Mouse (Mus musculus): ENCODE data around the gene Arfrp1.
A peak's percentile ranks its signal among the peaks of the same experiment; 100 is the strongest.

Arfrp1 gene

GRCm38 (mm10) chr2:181364860-181365596 lies at the start of gene Arfrp1, which contains the start of gene Zgpat:
TSS of gene Arfrp1 (minus strand) at chr2:181365404.
TSS of gene Zgpat (plus strand) at chr2:181364928.
- DNase-seq (ENCODE audit: low read depth), result peak; percentile 82

DNA sequence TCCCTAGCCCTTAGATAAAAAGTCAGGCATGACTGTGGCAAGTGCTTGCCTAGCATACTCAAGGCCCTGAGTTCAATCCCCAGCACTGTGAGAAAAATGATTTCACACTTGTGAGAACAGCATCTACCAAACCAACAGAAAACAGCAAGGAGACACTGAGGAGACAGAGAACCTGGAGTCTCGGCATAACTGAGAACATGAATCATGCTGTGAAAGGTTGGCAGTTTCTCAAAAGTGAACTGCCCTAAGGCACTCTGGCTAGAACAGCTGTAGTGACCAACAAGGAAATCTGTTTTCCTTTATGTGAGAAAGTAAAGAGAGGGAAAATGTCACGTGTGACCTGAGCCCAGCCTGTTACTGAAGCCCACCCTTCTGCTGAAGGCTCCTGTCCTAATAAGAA lies 47.9 kb upstream of the Arfrp1 start:
- DNase-seq (ENCODE audit: low read depth), result no peak

GRCm38 (mm10) chr2:181410760-181411473 lies 45.7 kb upstream of the Arfrp1 start:
- peak; percentile 69 for DNase-seq (ENCODE audit: low read depth)

DNA sequence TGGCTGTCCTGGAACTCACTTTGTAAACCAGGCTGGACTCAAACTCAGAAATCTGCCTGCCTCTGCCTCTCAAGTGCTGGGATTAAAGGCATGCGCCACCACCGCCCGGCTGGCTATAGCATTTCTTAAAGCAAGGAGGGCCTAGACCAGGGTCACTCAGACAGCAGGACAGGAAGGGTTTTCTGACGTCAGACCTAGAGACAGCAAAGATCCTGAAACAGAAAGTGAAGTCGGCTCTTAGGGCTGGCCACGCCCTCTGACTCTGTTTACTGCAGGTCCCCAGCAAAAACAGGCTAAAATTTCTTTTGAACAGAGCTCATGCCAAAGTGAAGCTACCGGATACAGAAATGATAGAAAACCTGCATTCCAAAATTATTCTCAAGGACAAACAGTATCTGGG lies 44.4 kb upstream of the Arfrp1 start:
- DNase-seq (ENCODE audit: low read depth), result no peak

- no peak for DNase-seq (ENCODE audit: low read depth)
Observed at GRCm38 (mm10) chr2:181403722-181404121, 38.5 kb upstream of the Arfrp1 start.

DNA sequence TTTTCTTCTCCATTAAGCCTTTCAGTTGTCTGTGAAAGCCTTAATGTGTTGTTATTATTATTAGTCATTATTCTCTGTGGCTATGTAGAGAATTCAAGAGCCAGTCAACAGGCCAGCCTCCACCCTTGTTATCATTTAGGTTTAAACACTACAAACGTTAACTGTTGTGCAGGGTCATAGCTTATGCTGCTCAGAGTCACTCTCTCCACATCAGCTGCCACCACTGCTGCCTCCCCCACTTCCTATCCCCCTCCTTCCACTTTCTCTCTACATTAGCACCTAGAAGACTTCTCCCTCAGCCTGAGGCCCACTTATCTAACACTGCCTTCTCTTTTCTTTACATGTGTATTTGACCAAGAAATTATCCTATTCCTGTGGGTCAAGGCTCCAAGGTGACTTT lies 36.3 kb upstream of the Arfrp1 start:
- DNase-seq (ENCODE audit: low read depth), result no peak

DNA sequence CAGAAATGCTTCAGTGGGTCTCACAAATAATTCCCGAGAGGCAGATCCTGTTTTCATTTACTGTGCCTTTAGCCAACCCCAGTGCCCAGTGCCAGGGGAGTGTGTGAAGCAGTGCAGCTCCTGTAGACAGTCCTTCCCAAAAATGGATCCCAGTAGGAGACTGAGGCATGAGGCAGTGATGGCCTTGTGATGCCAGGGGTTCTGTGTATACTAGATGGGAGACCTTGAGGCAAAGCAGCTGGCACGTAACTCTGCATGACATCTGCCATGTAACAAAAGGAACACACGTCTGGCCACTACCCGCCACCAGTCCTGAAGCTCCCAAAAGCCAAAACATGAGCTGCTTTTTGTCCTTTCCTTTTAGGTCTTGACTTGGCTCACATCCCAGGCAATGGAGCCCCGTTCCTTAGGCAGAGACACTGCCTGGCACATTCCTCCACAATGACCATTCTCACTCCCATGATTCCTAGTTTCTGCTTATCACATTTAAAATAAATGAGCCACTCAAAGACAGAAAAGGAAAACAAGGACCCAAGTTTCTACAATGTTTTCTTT lies 32.1 kb upstream of the Arfrp1 start:
- DNase-seq (ENCODE audit: low read depth), result no peak

GRCm38 (mm10) chr2:181394086-181394485 lies 28.9 kb upstream of the Arfrp1 start:
- DNase-seq (ENCODE audit: low read depth), result no peak

DNA sequence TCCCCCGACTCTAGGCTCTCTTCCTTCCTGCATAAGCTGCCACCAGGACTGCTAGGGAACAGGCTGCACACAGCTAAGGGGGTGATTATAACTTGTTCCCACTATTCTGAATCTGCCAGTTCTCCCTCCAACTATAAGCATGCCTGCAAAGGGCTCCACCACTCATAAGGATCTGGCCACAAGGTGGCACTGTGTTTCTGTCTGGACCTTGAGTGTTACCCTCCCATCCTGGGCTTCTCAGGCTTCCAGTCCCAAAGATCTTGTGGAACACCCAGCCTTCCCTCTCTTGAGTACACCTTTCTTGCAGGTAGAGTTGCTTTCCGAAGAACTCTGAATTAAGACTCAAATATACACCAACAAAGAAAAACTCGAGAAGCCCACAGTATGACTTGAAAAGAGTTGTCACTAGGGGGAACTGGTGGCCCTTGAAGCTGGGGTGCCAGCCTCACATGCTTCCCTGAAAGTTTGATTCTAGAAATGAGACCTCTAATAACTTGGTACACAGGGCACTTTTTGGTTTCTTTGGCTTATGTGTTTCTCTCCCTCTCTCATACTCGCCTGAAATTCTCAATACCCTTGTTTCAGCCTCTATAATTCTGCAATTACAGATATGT lies 27.5 kb upstream of the Arfrp1 start:
- DNase-seq (ENCODE audit: low read depth), result peak; percentile 88

- no peak for DNase-seq (ENCODE audit: low read depth)
Observed at GRCm38 (mm10) chr2:181391541-181391940, 26.3 kb upstream of the Arfrp1 start.

GRCm38 (mm10) chr2:181391022-181391421 lies 25.8 kb upstream of the Arfrp1 start:
- no peak for DNase-seq (ENCODE audit: low read depth)

GRCm38 (mm10) chr2:181390136-181390870 lies 25.1 kb upstream of the Arfrp1 start:
- no peak for DNase-seq (ENCODE audit: low read depth)

DNA sequence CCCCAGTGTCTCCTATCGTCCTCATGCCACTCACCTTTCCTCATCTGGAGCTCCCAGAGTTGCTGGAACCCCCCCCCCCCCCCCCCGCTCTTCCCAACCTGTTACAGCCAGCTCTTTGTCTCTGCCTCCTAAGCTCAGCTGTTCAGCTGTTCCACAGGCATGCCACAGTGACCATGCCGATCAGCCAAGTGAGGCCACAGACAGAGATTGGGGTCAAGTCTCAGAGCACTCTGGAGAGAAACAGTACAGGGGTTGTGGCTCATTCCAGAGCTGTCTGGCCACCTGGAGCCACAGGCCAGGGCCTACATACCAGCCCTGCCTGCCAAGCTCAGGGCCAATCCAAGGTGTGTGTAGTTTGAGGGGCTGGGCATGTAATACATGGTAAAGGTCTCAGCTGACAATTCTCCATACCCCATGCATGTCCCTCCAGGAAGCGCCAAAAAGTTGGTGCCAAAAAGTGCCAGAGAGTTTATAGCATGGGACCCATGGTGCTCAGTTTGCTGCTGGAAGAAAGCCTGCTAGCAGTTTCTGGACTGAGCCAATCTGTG lies 21.5 kb upstream of the Arfrp1 start:
- no peak for DNase-seq (ENCODE audit: low read depth)

DNA sequence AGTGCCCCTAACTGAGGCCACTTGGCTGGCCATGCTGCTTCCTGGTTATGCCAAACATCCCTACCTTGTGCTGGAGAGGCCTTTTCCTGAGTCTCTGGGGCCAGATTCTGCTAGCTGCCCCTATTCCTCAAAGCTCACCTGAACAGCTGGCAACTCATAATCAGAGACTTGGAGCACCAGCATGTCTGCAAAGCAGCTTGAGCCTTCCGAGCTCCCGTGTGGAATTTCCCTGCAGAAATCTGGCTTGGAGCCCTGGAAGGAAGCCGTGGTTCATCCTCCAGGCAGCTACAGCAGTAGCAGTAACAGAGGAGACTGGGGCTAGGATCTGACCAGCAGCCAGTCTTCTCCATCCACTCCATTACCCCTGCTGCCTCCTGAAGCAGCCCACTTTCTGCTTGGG lies 20.7 kb upstream of the Arfrp1 start:
- DNase-seq (ENCODE audit: low read depth), result no peak

DNA sequence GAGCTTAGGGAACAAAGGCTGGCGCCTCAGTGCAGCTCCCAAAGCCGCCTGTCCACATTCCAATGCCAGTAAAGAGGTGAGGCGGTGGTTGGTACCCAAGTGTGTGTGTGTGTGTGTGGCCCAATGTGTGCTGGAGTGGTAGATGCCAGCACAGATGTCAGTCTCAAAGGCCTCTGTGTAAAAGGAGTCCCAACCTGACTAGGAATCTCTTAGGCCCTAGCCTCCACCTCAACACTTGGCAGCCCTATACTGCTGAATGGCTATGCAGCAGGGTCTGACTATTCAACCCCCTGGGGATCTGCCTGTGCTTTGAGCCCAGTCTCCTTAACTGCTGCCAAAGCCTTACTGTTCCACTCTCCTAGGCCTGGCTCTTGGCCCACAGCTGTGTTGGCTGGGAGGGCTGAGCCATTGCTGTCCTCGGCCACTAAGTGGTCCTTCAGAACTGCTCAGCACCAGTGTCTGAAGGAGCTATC lies 19.8 kb upstream of the Arfrp1 start:
- no peak for DNase-seq (ENCODE audit: low read depth)

DNA sequence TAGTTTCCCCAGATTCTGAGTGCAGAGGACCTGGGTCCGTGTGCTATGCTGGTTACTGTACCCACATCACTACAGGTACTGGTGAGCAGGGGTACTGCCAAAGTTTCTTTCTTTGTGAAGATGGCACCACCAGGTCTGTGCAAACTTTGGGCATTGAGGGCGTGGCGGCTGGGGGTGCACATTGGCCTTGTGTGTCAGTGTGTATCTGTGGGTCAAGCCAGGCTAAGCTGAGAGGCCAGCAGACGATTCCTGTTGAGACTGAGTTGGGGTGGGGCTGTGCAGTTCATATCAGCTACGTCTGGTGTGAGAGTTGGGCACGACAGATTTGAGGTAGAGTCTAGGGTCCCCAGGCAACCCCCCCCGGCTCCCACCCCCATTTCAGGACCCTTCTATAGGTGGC lies 19.3 kb upstream of the Arfrp1 start:
- no peak for DNase-seq (ENCODE audit: low read depth)

GRCm38 (mm10) chr2:181381631-181382306 lies 16.6 kb upstream of the Arfrp1 start:
- DNase-seq (ENCODE audit: low read depth), result no peak

DNA sequence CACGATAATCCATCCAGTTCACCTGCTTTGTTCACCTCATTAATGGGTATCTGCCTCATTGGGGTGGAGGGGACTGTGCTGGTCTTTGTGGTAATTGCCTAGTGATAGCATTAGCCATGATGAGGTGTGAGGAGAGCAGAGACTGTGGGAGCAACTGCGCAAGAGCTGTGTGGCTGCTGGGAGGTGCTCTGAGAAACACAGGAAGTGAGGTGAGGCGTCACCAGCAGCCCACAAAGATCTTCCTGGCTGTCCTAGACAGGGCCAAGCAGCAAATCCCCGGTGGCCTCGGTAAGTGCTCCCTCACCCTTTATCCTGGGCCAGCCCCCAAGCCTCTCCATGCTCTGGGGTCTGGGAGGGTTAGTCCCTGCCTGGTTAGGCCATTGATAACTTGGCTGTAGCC lies 15.9 kb upstream of the Arfrp1 start:
- DNase-seq (ENCODE audit: low read depth), result peak; percentile 79

DNA sequence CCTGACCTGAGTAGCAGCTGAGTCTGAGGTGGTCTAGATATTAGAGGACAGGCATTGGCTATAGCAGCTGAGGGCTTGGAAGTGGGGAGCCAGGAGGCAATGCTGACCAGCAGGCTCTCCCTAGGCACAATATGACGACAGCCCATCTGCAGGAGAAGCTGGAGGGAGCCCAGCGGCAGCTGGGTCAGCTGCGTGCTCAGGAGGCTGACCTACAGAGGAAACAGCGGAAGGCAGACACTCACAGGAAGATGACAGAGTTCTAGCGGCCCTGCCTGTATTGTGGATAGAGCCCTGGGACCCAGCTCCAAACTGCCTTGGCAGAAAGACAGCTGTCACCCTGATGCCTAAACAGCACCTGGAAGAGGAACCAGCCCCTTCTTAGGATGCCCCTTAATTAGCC lies 15.0 kb upstream of the Arfrp1 start:
- DNase-seq (ENCODE audit: low read depth), result no peak

DNA sequence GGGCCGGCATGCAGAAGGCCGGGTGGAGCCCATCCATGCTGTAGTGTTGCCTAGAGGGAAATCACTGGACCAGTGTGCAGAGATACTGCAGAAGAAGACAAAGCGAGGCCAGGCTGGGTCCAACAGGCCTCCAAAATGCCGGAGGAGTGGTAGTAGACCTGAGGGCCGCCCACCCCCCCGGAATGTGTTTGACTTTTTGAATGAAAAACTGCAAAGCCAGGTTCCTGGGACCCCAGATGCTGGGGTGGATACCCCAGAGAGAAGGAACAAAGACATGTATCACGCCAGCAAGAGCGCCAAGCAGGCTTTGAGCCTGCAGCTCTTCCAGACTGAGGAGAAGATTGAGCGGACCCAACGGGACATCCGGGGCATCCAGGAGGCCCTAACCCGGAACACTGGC lies 14.6 kb upstream of the Arfrp1 start, which contains the start of gene Lime1:
TSS of gene Lime1 (plus strand) at position 301 of the 400 bp plus-strand sequence.
- DNase-seq (ENCODE audit: low read depth), result no peak

DNA sequence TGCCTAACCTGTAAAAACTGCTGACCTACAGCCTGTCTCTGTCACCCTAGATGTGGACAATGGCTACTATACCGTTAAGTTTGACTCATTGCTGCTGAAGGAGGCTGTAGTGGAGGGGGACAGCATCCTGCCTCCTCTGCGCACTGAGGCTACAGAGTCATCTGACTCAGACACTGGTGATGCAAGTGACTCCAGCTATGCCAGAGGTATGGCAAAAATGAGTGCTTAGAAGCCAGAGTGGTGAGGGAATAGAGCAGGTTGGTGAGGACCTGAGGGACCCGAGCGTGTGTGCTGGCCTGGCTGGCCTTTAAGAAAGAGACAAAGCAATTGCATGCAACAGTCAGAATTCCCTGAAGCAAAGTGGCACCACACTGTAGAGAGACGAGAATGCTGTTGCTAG lies 13.5 kb upstream of the Arfrp1 start:
- DNase-seq (ENCODE audit: low read depth), result no peak
